14 mouse cellular contexts compared by ENCODE assay signal in the genomic region with DNA sequence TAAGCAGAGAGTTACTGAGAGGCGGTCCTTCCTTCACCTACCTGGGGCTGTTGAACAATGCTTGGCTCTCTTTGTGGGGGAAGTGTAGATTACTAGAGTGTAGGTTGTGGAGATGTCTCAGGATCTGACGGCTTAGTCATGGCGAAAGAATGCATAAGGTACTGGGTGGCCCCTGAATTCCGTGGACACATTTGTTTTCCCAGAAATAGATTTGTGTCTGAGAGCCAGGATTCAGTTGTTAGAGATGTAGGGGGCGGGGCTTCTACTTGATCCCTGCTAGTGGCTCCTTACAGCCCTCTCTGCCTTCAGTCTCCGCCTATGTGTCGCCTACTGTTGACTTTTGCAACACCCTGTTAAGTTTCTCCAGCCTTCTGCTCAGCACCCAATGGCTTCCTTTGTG. TPM values are rescaled to one million over a fixed set of nuclear protein-coding genes. Genes with fewer than 3 reads are reported as not detected.
DNase-seq lines count a peak whose midpoint lies in the region; ATAC-seq and TF ChIP-seq lines count a peak whose summit lies in the region.
"Had no signal": no experiment of that assay in that cellular context is flagged by ENCODE, and none has a peak within 500 bp of the region (broad histone marks: within the 10 kb centered on the region; RNA-seq: fewer than 3 reads in every experiment).

No protein-coding gene starts in this region.

- DNase-seq in kidney, adult 2 months = peak; percentile 25
- no peak for DNase-seq in kidney, adult 18-20 months
- DNase-seq in NIH3T3 (ENCODE audit: low read depth) = peak; percentile 48
- DNase-seq in heart, postnatal 0 days (ENCODE audit: low spot score) = peak; percentile 61
- DNase-seq in lung, postnatal 25 days (ENCODE audit: low spot score) = peak; percentile 39
- DNase-seq in urinary bladder, postnatal 36 days (ENCODE audit: low spot score in 2 of 2) = no peak
- DNase-seq: adrenal gland, postnatal 25 days; cerebellum, adult 11-12 months; gastrocnemius, postnatal 14 days; thymus, adult 18-20 months had no signal

- no peaks in the 10 kb centered on the region; the same call in 1 of the 2 replicates for H3K36me3 ChIP-seq in kidney, adult 2 months (ENCODE audit: control insufficient read depth, insufficient read depth, low read length)
- peaks cover 4% of the 10 kb centered on the region; the same call in 1 of the 2 replicates for H3K36me3 ChIP-seq in heart, postnatal 0 days (replicated peaks; ENCODE audit: control insufficient read depth, insufficient read depth, low read length)
- peaks cover 3% of the 10 kb centered on the region; the same call in 1 of the 2 replicates for H3K36me3 ChIP-seq in hindbrain, embryonic 13.5 days

- H3K4me3 ChIP-seq in kidney, adult 2 months (ENCODE audit: insufficient read depth, low read depth, low read length) = no peak overlapping the region
- no peak overlapping the region for H3K4me3 ChIP-seq in heart, postnatal 0 days (ENCODE audit: low read depth, low read length)
- no peak overlapping the region for H3K4me3 ChIP-seq in hindbrain, embryonic 13.5 days

- no peak for TF ChIP-seq CTCF in kidney, adult 2 months (conservative IDR thresholded peaks at IDR 0.05; ENCODE audit: insufficient read depth, insufficient read length, low read depth, low read length)
- no peak for TF ChIP-seq CTCF in heart, postnatal 0 days (IDR thresholded peaks at IDR 0.05; ENCODE audit: low read depth)

- H3K4me2 ChIP-seq in heart, postnatal 0 days (ENCODE audit: low read depth, low read length) = no peak overlapping the region
- H3K4me2 ChIP-seq in hindbrain, embryonic 13.5 days = no peak overlapping the region

- no peaks in the 10 kb centered on the region for H3K27me3 ChIP-seq in kidney, adult 2 months (replicated peaks; ENCODE audit: control insufficient read depth, insufficient read depth, low read length)
- no peaks in the 10 kb centered on the region for H3K27me3 ChIP-seq in heart, postnatal 0 days (ENCODE audit: control insufficient read depth, insufficient read depth, low read length)
- peaks cover 42% of the 10 kb centered on the region for H3K27me3 ChIP-seq in hindbrain, embryonic 13.5 days

- no peak for TF ChIP-seq EP300 in heart, postnatal 0 days (IDR thresholded peaks at IDR 0.05; ENCODE audit: low read depth)

- no peak overlapping the region for H3K27ac ChIP-seq in kidney, adult 2 months (ENCODE audit: insufficient read depth, low read depth, low read length)
- peak overlapping the region; percentile 56 for H3K27ac ChIP-seq in heart, postnatal 0 days (ENCODE audit: low read depth)
- H3K27ac ChIP-seq in hindbrain, embryonic 13.5 days = no peak overlapping the region
- H3K27ac ChIP-seq: hindbrain, postnatal 0 days; liver, embryonic 14.5 days had no signal

- ATAC-seq in heart, postnatal 0 days (ENCODE audit: insufficient read depth, low read depth) = peak; percentile 52
- no peak for ATAC-seq in hindbrain, embryonic 13.5 days (ENCODE audit: low FRiP score)
- ATAC-seq: forebrain, embryonic 14.5 days; hindbrain, postnatal 0 days had no signal

- 72% methylated on average over 7 of the region's 7 CpGs for WGBS in kidney, adult 2 months
- 29% methylated on average over 7 of the region's 7 CpGs for WGBS in heart, postnatal 0 days
- WGBS in hindbrain, embryonic 13.5 days = 78% methylated on average over 7 of the region's 7 CpGs

- H3K4me1 ChIP-seq in kidney, adult 2 months (ENCODE audit: control insufficient read depth, insufficient read depth, low read length) = no peaks in the 10 kb centered on the region
- H3K4me1 ChIP-seq in heart, postnatal 0 days (ENCODE audit: control insufficient read depth, insufficient read depth) = peaks cover 42% of the 10 kb centered on the region
- peaks cover 34% of the 10 kb centered on the region for H3K4me1 ChIP-seq in hindbrain, embryonic 13.5 days (replicated peaks)

- no peak for TF ChIP-seq POLR2A in kidney, adult 2 months (IDR thresholded peaks at IDR 0.05; ENCODE audit: low read depth, low read length)

- no peak overlapping the region for H3K9ac ChIP-seq in heart, postnatal 0 days (replicated peaks; ENCODE audit: low read depth, low read length)
- no peak overlapping the region for H3K9ac ChIP-seq in hindbrain, embryonic 13.5 days
- H3K9ac ChIP-seq: liver, embryonic 14.5 days had no signal

- H3K9me3 ChIP-seq in heart, postnatal 0 days (replicated peaks; ENCODE audit: control insufficient read depth, low read length) = no peaks in the 10 kb centered on the region
- no peaks in the 10 kb centered on the region for H3K9me3 ChIP-seq in hindbrain, embryonic 13.5 days

RNA-seq across cellular contexts. Expression of a gene that starts 12.7 kb away (rescaled TPM):
- polyA plus RNA-seq in kidney, adult 2 months (2012; rRNA removed) = 15.8 and 18.2 TPM in 2 replicates
- 2.9 and 3.0 TPM in 2 replicates for total RNA-seq in heart, postnatal 0 days (2014; rRNA removed; ENCODE audit: low replicate concordance)
- polyA plus RNA-seq in heart, postnatal 0 days (2015; fragmentation: Nextera tagmentation; extraction: Ambion mirVana) = 38.6 and 42.5 TPM in 2 replicates
- 29.6 and 36.3 TPM in 2 replicates for polyA plus RNA-seq in hindbrain, embryonic 13.5 days (2015; fragmentation: Nextera tagmentation; extraction: Ambion mirVana)

Comparison
In these comparisons a context has a peak if more than half of its experiments do, and no peak if none do; other contexts are left out.
1. DNase-seq: peak in kidney, adult 2 months (single experiment), NIH3T3 (single experiment), heart, postnatal 0 days (single experiment) and lung, postnatal 25 days (single experiment); none in kidney, adult 18-20 months (single experiment) and urinary bladder, postnatal 36 days (0 of 2).